16 mouse cellular contexts compared by ENCODE assay signal in genomic region chr6:102755010-102755409, GRCm38 (mm10).
"Had no signal": no experiment of that assay in that cellular context is flagged by ENCODE, and none has a peak within 500 bp of the region (broad histone marks: within the 10 kb centered on the region; RNA-seq: fewer than 3 reads in every experiment).

No protein-coding gene starts in this region.

- H3K4me2 ChIP-seq: lung, embryonic 15.5 days; midbrain, embryonic 12.5 days; neural tube, embryonic 12.5 days had no signal

- H3K36me3 ChIP-seq: lung, embryonic 15.5 days; midbrain, embryonic 10.5 days; midbrain, embryonic 12.5 days; neural tube, embryonic 12.5 days had no signal

- H3K27me3 ChIP-seq: lung, embryonic 15.5 days; midbrain, embryonic 12.5 days; neural tube, embryonic 12.5 days had no signal

- ATAC-seq: lung, postnatal 0 days had no signal

- H3K9me3 ChIP-seq: lung, embryonic 15.5 days; midbrain, embryonic 10.5 days; midbrain, embryonic 12.5 days; neural tube, embryonic 12.5 days had no signal

- H3K27ac ChIP-seq: liver, embryonic 14.5 days; lung, embryonic 15.5 days; midbrain, embryonic 10.5 days; midbrain, embryonic 12.5 days; neural tube, embryonic 12.5 days had no signal

- DNase-seq: lung, adult 18-20 months; lung, postnatal 14 days; lung, postnatal 36 days; midbrain, embryonic 14.5 days; right cerebral cortex, postnatal 25 days; right cerebral cortex, postnatal 4 days; spleen, adult 18-20 months; thymus, adult 18-20 months; thymus, postnatal 14 days; thymus, postnatal 36 days had no signal

- H3K4me3 ChIP-seq: lung, embryonic 15.5 days; midbrain, embryonic 10.5 days; midbrain, embryonic 12.5 days; neural tube, embryonic 12.5 days had no signal

- H3K4me1 ChIP-seq: lung, embryonic 15.5 days; midbrain, embryonic 10.5 days; midbrain, embryonic 12.5 days; neural tube, embryonic 12.5 days had no signal

- H3K9ac ChIP-seq: liver, embryonic 14.5 days; lung, embryonic 15.5 days; midbrain, embryonic 12.5 days; neural tube, embryonic 12.5 days had no signal
